Mouse (Mus musculus) neural tube, embryonic 11.5 days (tissue): Measurements from ENCODE around the gene Zfp459. TPM values are rescaled to one million over a fixed set of nuclear protein-coding genes. Genes with fewer than 3 reads are reported as not detected.

Source experiments
- ATAC-seq: fragments of 200-750 bp; cut with Nextera tagmentation; 2 replicates; pipeline ENCODE4 v1.8.0; 2017; ENCODE audit warnings: moderate number of reproducible peaks, mild to moderate bottlenecking, moderate TSS enrichment, moderate library complexity; ENCODE audit not compliant: insufficient read depth, low FRiP score, low TSS enrichment
- DNase-seq: peaks from one replicate; pipeline ENCODE4 v3.0.0-alpha.2; 2015; ENCODE audit warnings: low spot score
- H3K27ac ChIP-seq: fragments of 300-500 bp; sonication (generic); 2 replicates; pipeline ENCODE4 v1.5.1; 2014; ENCODE audit warnings: low read depth, mild to moderate bottlenecking, low read length
- H3K27me3 ChIP-seq: fragments of 300-500 bp; sonication (generic); 2 replicates; pipeline ENCODE4 v1.6.1; 2014; ENCODE audit warnings: mild to moderate bottlenecking, low read length, mixed read lengths; ENCODE audit not compliant: control insufficient read depth, insufficient read depth
- H3K36me3 ChIP-seq: fragments of 300-500 bp; sonication (generic); 2 replicates; pipeline ENCODE4 v1.6.1; 2014; ENCODE audit warnings: mild to moderate bottlenecking, low read length, moderate library complexity, mixed read lengths; ENCODE audit not compliant: control insufficient read depth, insufficient read depth
- H3K4me1 ChIP-seq: fragments of 300-500 bp; sonication (generic); 2 replicates; pipeline ENCODE4 v1.6.1; 2014; ENCODE audit warnings: low read length, mixed read lengths; ENCODE audit not compliant: control insufficient read depth, insufficient read depth
- H3K4me2 ChIP-seq: fragments of 300-500 bp; sonication (generic); 2 replicates; pipeline ENCODE4 v1.6.1; 2014; ENCODE audit warnings: low read depth, mild to moderate bottlenecking, moderate library complexity
- H3K4me3 ChIP-seq: fragments of 300-500 bp; sonication (generic); 2 replicates; pipeline ENCODE4 v1.5.1; 2014; ENCODE audit warnings: low read depth, low read length
- H3K9ac ChIP-seq: fragments of 300-500 bp; sonication (generic); 2 replicates; pipeline ENCODE4 v1.6.1; 2014; ENCODE audit warnings: mild to moderate bottlenecking, low read length
- H3K9me3 ChIP-seq: fragments of 300-500 bp; sonication (generic); 2 replicates; pipeline ENCODE4 v1.6.1; 2016; ENCODE audit warnings: low read length; ENCODE audit not compliant: control insufficient read depth
- WGBS: fragments of 180-500 bp; shearing (Covaris S2); extraction: QIAGEN DNeasy Blood & Tissue Kit; methylation state at CpG from one replicate; pipeline ENCODE4 v1.1.7; 2014; 5-methylcytosine and 5-hydroxymethylcytosine counted together
- polyA plus RNA-seq: library from polyadenylated mRNA; unstranded; fragments of >200 nt; fragmentation: Nextera tagmentation; extraction: Ambion mirVana; gene quantifications from 2 replicates; pipeline ENCODE4 v1.2.1, GENCODE M21; 2014

Gene Zfp459
- polyA plus RNA-seq, 1 experiment from 2014 or later, result 1.2 TPM

- peak within 1 kb of the TSS; percentile 61 for H3K9ac ChIP-seq
- WGBS, result under 1% methylated on average over 15 of the region's 15 CpGs
- DNase-seq, result peak; percentile 85
These were observed 61.0 kb downstream of the Zfp459 start, which contains the start of the genes Gm28044 and Zfp953 for GRCm38 (mm10) chr13:67360131-67360744. Gene Gm28044, minus strand, starts transcription at chr13:67360536. Gene Zfp953, minus strand, starts transcription at chr13:67360605.

More at GRCm38 (mm10) chr13:67360131-67360744, 61.0 kb downstream of the Zfp459 start, which contains the start of the genes Gm28044 and Zfp953:
- H3K4me2 ChIP-seq, result peak within 1 kb of the TSS; percentile 49
- peak; percentile 90 for ATAC-seq
- H3K27me3 ChIP-seq, result no peaks in the 10 kb centered on the region
- H3K36me3 ChIP-seq, result no peaks in the 10 kb centered on the region
- H3K27ac ChIP-seq, result no peak within 1 kb of the TSS
- no peaks in the 10 kb centered on the region for H3K9me3 ChIP-seq
- H3K4me1 ChIP-seq, result no peaks in the 10 kb centered on the region; the same call in 1 of the 2 replicates
- peak within 1 kb of the TSS; percentile 62 for H3K4me3 ChIP-seq

Other genes starting within 250 kb of the Zfp459 start
- gene Rsl1, start 248.2 kb downstream of the Zfp459 start, polyA plus RNA-seq, result 5.1 and 5.2 TPM in 2 replicates
- gene Zfp455, start 226.9 kb downstream of the Zfp459 start, polyA plus RNA-seq, result 1.1 and 2.4 TPM in 2 replicates
- 1.9 and 4.0 TPM in 2 replicates for gene Zfp458, start 143.0 kb downstream of the Zfp459 start, polyA plus RNA-seq
- gene Zfp457, start 114.9 kb downstream of the Zfp459 start, polyA plus RNA-seq, result 0.19 and 0.58 TPM in 2 replicates
- gene Zfp595, start 88.8 kb downstream of the Zfp459 start, polyA plus RNA-seq, result 1.9 and 2.0 TPM in 2 replicates
- 0.68 and 1.1 TPM in 2 replicates for gene Gm28044, start 60.9 kb downstream of the Zfp459 start, polyA plus RNA-seq
- gene Zfp953, start 60.8 kb downstream of the Zfp459 start, polyA plus RNA-seq, result 0.82 and 1.3 TPM in 2 replicates
- not detected in 2 replicates for gene Gm28041, start 45.7 kb downstream of the Zfp459 start, polyA plus RNA-seq
- 0.97 and 1.6 TPM in 2 replicates for gene Zfp456, start 45.6 kb downstream of the Zfp459 start, polyA plus RNA-seq
- gene Zfp429, start 21.6 kb downstream of the Zfp459 start, polyA plus RNA-seq, result 2.4 and 3.2 TPM in 2 replicates
- gene Zfp874a, start 30.2 kb upstream of the Zfp459 start, polyA plus RNA-seq, result 6.3 and 7.9 TPM in 2 replicates
- 0.81 and 1.6 TPM in 2 replicates for gene Zfp874b, start 62.8 kb upstream of the Zfp459 start, polyA plus RNA-seq
- 15.7 and 17.7 TPM in 2 replicates for gene Zfp58, start 79.1 kb upstream of the Zfp459 start, polyA plus RNA-seq
- not detected in 2 replicates for gene Gm26965, start 104.7 kb upstream of the Zfp459 start, polyA plus RNA-seq
- 34.2 and 34.3 TPM in 2 replicates for gene Zfp87, start 104.8 kb upstream of the Zfp459 start, polyA plus RNA-seq
- 15.9 and 21.7 TPM in 2 replicates for gene Zfp748, start 132.4 kb upstream of the Zfp459 start, polyA plus RNA-seq
- 4.4 and 5.3 TPM in 2 replicates for gene Zfp729b, start 188.3 kb upstream of the Zfp459 start, polyA plus RNA-seq
- gene Gm49345, start 216.4 kb upstream of the Zfp459 start, polyA plus RNA-seq, result not detected in 2 replicates
- gene Zfp729a, start 216.4 kb upstream of the Zfp459 start, polyA plus RNA-seq, result 3.2 and 4.0 TPM in 2 replicates